Mouse (Mus musculus): ENCODE results near the gene Gm49661.

- TF ChIP-seq CTCF (conservative IDR thresholded peaks at IDR 0.05; ENCODE audit: insufficient read depth, insufficient read length, low read depth, low read length) (no peak), POLR2A (IDR thresholded peaks at IDR 0.05; ENCODE audit: low read depth, low read length) (no peak)
These were observed 47.6 kb downstream of the Gm49661 start for GRCm38 (mm10) chr8:84921596-84921995.
